Mouse (Mus musculus) intestine, embryonic 16.5 days (tissue): ENCODE measurements around the gene Krtap3-1. TPM values are rescaled to one million over a fixed set of nuclear protein-coding genes. Genes with fewer than 3 reads are reported as not detected.

Source experiments
- ATAC-seq: fragments of 200-750 bp; cut with Nextera tagmentation; 2 replicates; pipeline ENCODE4 v1.8.0; 2017; ENCODE audit warnings: moderate TSS enrichment, moderate library complexity
- H3K27ac ChIP-seq: fragments of 300-500 bp; sonication (generic); 2 replicates; pipeline ENCODE4 v1.5.1; 2014; ENCODE audit warnings: mild to moderate bottlenecking, low read length
- H3K27me3 ChIP-seq: fragments of 300-500 bp; sonication (generic); replicated peaks from 2 replicates; pipeline ENCODE4 v1.6.1; 2014; ENCODE audit warnings: low read length, control low read depth, mixed read lengths; ENCODE audit not compliant: control insufficient read depth, insufficient read depth
- H3K36me3 ChIP-seq: fragments of 300-500 bp; sonication (generic); 2 replicates; pipeline ENCODE4 v1.6.1; 2014; ENCODE audit warnings: low read length, control low read depth; ENCODE audit not compliant: control insufficient read depth, insufficient read depth
- H3K4me1 ChIP-seq: fragments of 300-500 bp; sonication (generic); 2 replicates; pipeline ENCODE4 v1.6.1; 2014; ENCODE audit warnings: low read length, control low read depth, mixed read lengths; ENCODE audit not compliant: control insufficient read depth, insufficient read depth
- H3K4me2 ChIP-seq: fragments of 300-500 bp; sonication (generic); 2 replicates; pipeline ENCODE4 v1.6.1; 2014; ENCODE audit warnings: low read depth, low read length, control low read depth
- H3K4me3 ChIP-seq: fragments of 300-500 bp; sonication (generic); 2 replicates; pipeline ENCODE4 v1.5.1; 2014; ENCODE audit warnings: mild to moderate bottlenecking, low read length
- H3K9ac ChIP-seq: fragments of 300-500 bp; sonication (generic); 2 replicates; pipeline ENCODE4 v1.6.1; 2014; ENCODE audit warnings: low read depth, low read length
- H3K9me3 ChIP-seq: fragments of 300-500 bp; sonication (generic); 2 replicates; pipeline ENCODE4 v1.6.1; 2016; ENCODE audit warnings: low read length, control low read depth; ENCODE audit not compliant: control insufficient read depth
- WGBS: fragments of 180-500 bp; shearing (Covaris S2); extraction: QIAGEN DNeasy Blood & Tissue Kit; methylation state at CpG from one replicate; pipeline ENCODE4 v1.1.7; 2014; 5-methylcytosine and 5-hydroxymethylcytosine counted together
- polyA plus RNA-seq: library from polyadenylated mRNA; unstranded; fragments of >200 nt; fragmentation: Nextera tagmentation; extraction: Ambion mirVana; gene quantifications from 2 replicates; pipeline ENCODE4 v1.2.1, GENCODE M21; 2015

Gene Krtap3-1
- polyA plus RNA-seq, 1 experiment from 2014 or later, result not detected

DNA sequence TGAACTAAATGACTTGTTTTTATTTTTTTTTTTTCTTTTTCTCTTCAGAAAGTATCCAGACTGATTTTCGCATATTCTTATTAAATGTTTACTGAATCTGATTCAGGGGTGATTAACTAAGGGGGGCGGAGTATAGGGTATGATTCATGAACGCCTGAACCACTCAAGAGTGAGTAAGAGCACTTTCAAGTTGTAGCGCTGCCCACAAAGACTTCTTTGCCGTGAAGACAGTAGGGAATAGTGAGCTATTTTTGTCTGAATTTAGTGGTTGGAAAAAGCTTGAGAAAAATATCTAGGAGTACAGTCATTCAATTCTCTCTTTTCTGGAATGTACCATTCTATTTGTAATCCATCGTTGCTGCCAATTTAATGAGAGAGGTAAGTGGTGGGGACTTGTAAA lies 15.1 kb upstream of the Krtap3-1 start:
- Histone ChIP-seq H3K4me1 (no peaks in the 10 kb centered on the region), H3K4me2 (no peak overlapping the region), H3K27me3 (no peaks in the 10 kb centered on the region), H3K9ac (no peak overlapping the region), H3K36me3 (no peaks in the 10 kb centered on the region), H3K9me3 (no peaks in the 10 kb centered on the region), H3K4me3 (no peak overlapping the region), H3K27ac (no peak overlapping the region)
- 83% methylated on average over 6 of the region's 6 CpGs for WGBS
- no peak for ATAC-seq

DNA sequence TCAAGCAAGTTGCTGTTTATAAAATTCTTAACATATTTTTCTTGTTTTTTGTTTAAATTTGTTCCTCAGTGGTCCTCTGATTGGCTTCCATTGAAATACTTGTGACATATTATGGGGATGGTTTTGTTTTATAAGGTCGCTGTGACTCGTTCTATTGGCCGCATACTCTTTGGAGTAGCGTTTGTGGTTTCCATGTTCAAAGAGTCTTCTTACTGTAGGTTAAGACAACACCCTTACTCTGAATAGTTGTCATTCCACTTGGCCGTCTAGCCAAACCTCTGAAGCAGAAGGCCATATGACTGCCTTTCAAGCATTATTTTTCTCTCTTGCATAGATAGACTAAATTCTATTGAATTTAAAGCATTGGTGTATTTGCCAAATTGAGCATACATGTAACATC lies 14.6 kb upstream of the Krtap3-1 start:
- no peaks in the 10 kb centered on the region for H3K9me3 ChIP-seq
- no peaks in the 10 kb centered on the region for H3K27me3 ChIP-seq
- no peak overlapping the region for H3K27ac ChIP-seq
- H3K9ac ChIP-seq, result no peak overlapping the region
- no peak overlapping the region for H3K4me2 ChIP-seq
- 92% methylated on average over 5 of the region's 5 CpGs for WGBS
- H3K4me3 ChIP-seq, result no peak overlapping the region
- no peaks in the 10 kb centered on the region for H3K4me1 ChIP-seq
- H3K36me3 ChIP-seq, result no peaks in the 10 kb centered on the region
- ATAC-seq, result no peak

DNA sequence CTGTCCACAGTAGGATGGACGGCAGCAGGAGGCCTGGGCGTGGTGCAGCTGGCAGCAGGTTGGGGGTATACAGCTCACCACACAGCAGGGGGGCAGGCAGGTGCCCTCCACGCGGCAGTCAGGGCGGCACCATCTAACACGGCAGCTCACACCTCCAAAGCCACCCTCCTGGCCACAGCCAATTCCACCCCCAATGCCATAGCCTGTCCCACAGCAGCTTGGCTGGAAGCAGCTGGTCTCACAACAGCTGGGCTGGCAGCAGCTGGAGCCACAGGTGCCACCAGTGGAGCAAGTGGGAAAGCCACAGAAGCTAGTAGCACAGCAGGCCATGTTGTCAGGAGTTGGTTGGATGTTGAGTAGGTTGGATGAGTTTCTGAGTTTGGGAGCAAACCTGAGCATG lies 14.2 kb upstream of the Krtap3-1 start, which contains the start of gene Krtap1-5:
Krtap1-5 (minus strand) TSS at position 381 of the 400 bp plus-strand sequence.
- no peak for ATAC-seq
- no peaks in the 10 kb centered on the region for H3K9me3 ChIP-seq
- WGBS, result 87% methylated on average over 6 of the region's 6 CpGs
- no peak within 1 kb of the TSS for H3K27ac ChIP-seq
- no peaks in the 10 kb centered on the region for H3K27me3 ChIP-seq
- no peak within 1 kb of the TSS for H3K9ac ChIP-seq
- H3K4me2 ChIP-seq, result no peak within 1 kb of the TSS
- H3K36me3 ChIP-seq, result no peaks in the 10 kb centered on the region
- H3K4me3 ChIP-seq, result no peak within 1 kb of the TSS
- H3K4me1 ChIP-seq, result no peaks in the 10 kb centered on the region

DNA sequence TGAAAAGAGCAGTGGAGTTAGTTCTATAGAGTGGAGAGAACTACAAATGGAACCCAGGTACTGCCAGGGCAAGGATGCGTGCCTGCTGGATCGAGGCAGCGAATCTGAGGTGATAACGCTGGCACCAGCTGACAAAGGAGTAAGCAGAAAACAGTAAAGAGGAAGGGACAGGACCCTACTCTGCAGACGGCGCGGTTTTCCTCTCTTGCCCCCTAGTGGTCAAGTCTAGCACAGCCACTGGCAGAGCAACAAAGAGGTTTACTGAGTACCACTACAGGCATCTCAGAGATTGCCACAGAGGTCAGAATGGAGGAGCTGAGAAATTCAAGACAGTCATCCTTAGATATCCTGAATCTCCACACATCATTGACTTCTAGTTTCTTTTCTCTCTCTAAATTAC lies 7.7 kb upstream of the Krtap3-1 start:
- 0 out of 2 replicates have a peak, but pooled peaks have one; percentile 58 for ATAC-seq
- H3K36me3 ChIP-seq, result no peaks in the 10 kb centered on the region
- no peak overlapping the region for H3K27ac ChIP-seq
- no peaks in the 10 kb centered on the region for H3K9me3 ChIP-seq
- H3K9ac ChIP-seq, result peak overlapping the region; percentile 41; the same call in 1 of the 2 replicates
- WGBS, result 3% methylated on average over 7 of the region's 7 CpGs
- no peaks in the 10 kb centered on the region for H3K4me1 ChIP-seq
- peak overlapping the region; percentile 34 for H3K4me2 ChIP-seq
- no peaks in the 10 kb centered on the region for H3K27me3 ChIP-seq
- H3K4me3 ChIP-seq, result no peak overlapping the region

DNA sequence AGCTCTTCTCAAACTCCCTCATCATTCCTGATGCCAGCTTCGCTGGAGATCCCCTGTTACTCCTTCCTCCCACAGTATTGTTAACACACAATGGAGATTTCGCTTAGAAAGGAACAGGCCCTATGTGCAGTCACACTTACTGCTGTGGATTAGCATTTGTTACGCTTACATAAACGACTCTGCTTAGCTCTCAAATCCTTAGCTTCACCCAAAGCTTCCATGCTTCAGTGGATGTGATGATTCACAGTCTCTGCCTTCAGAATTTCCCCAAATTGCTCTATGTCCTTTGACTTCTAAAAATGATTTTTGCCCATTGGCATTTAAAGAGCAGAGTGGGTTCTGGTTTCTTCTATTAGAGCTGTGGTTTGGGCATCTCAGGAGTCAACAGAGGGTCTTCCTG lies 6.7 kb upstream of the Krtap3-1 start:
- Histone ChIP-seq H3K4me2 (no peak overlapping the region), H3K9me3 (no peaks in the 10 kb centered on the region), H3K36me3 (no peaks in the 10 kb centered on the region), H3K9ac (no peak overlapping the region), H3K4me3 (no peak overlapping the region), H3K27ac (no peak overlapping the region), H3K4me1 (no peaks in the 10 kb centered on the region), H3K27me3 (no peaks in the 10 kb centered on the region)
- no peak for ATAC-seq
- WGBS, result 65% methylated on average over 4 of the region's 4 CpGs

DNA sequence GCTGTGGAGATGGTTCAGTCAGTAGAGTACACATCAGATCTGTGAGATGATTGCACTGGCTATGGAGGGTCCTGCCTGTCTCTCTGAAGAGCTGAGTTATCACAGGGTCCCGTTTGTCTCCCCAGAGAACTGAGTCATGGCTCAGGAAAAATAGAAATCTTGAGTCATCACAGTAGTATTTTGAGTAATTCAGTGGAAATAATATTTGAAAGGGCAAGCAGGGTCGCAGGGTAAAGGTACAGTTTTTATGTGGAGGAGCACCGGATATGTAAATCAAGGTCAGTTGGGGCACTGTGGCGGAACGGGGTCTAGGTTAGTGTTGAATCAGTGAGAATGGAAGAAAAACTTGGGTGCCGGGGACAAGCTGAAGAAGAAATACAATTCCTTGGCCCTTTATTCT lies 3.9 kb downstream of the Krtap3-1 start:
- 84% methylated on average over 6 of the region's 6 CpGs for WGBS

DNA sequence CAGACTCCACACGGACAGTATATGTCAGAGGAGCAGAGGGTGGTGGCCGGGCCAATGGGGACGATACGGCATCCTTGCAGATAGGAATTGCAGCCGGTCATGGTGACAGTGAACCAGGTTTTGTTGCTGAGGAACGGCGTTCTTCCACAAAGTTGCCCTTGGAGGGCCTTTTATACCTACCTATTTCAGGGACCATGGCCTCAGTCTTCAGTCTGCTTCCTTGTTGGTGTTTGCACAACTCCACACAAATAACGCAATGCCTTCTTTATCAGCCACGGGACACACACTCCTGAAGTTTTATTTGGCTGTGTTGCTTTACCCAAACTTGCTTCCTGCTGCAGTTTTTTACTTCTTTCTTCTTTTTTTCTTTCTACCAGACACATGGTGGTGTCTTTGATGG lies 7.1 kb downstream of the Krtap3-1 start, which contains the start of gene Gm11939:
Gm11939 (minus strand) TSS at position 101 of the 400 bp plus-strand sequence.
- no peaks in the 10 kb centered on the region for H3K27me3 ChIP-seq
- no peak within 1 kb of the TSS for H3K4me2 ChIP-seq
- no peak within 1 kb of the TSS for H3K9ac ChIP-seq
- H3K4me1 ChIP-seq, result no peaks in the 10 kb centered on the region
- no peak within 1 kb of the TSS for H3K4me3 ChIP-seq
- WGBS, result 84% methylated on average over 9 of the region's 9 CpGs
- H3K9me3 ChIP-seq, result no peaks in the 10 kb centered on the region
- no peak for ATAC-seq
- no peak within 1 kb of the TSS for H3K27ac ChIP-seq
- no peaks in the 10 kb centered on the region for H3K36me3 ChIP-seq

More for the DNA sequence above, 3.9 kb downstream of the Krtap3-1 start:
- H3K4me3 ChIP-seq, result no peak overlapping the region
- no peak for ATAC-seq
- no peaks in the 10 kb centered on the region for H3K4me1 ChIP-seq
- no peaks in the 10 kb centered on the region for H3K36me3 ChIP-seq
- no peak overlapping the region for H3K27ac ChIP-seq
- H3K9ac ChIP-seq, result no peak overlapping the region
- H3K9me3 ChIP-seq, result no peaks in the 10 kb centered on the region
- no peaks in the 10 kb centered on the region for H3K27me3 ChIP-seq
- H3K4me2 ChIP-seq, result no peak overlapping the region

DNA sequence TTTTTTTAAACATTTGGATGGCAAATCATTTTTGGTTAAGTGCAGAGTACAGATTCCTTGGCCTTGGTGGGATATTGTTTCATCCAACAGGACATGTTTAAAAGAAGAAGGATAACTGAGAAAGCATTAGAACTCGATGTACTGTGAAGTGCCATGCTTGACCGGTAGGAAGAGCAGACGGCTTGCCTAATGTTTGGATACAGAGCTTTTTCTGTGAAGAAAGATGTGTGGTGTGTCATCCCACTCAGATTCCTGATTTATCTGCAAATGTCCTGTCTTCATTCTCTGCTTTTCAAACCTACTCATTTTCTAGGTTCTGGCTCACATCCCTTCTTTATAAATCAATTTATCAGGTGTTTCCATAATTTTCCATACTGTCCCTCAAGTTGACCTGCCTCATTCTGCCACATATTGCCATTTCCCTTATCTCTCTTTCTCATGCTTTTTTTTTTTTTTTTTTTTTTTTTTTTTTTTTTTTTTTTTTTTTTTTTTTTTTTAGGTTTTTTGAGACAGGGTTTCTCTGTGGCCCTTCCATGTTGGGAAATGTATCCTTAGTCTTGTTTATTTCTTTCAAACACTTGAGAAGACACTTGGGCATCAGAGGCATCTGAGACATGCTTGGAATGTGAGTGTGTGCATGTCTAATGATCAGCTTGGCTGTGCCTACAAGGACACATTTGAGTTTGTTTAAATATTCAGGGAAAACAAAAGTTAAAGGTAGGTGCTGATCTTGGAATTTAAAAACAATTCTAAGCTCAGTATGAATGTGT lies 8.3 kb downstream of the Krtap3-1 start:
- Histone ChIP-seq H3K36me3 (no peaks in the 10 kb centered on the region), H3K4me3 (no peak overlapping the region), H3K27me3 (no peaks in the 10 kb centered on the region), H3K4me2 (no peak overlapping the region), H3K9ac (no peak overlapping the region), H3K4me1 (no peaks in the 10 kb centered on the region), H3K27ac (no peak overlapping the region), H3K9me3 (no peaks in the 10 kb centered on the region)
- WGBS, result 58% methylated on average over 3 of the region's 3 CpGs
- no peak for ATAC-seq

DNA sequence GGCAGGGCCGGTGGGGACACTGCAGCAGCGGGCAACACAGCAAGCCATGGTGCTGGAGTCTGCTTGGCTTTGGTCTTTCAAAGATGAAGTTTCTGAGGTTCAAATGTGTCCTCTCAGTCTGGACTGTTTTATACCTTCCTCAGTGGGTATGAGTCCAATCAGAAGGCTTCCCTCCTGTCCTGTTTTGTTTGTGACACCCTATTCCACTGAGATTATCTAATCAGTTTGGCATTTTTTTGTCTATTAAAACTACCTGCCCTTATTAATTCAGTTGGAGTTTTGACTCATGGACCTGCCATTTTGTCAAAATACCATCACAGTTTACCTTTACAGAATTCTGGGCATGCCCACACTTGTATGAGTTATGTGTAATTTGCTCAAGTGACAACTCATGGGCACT lies 9.7 kb downstream of the Krtap3-1 start, which contains the start of gene Krtap3-2:
Krtap3-2 (minus strand) TSS at position 101 of the 400 bp plus-strand sequence.
- H3K27me3 ChIP-seq, result no peaks in the 10 kb centered on the region
- H3K36me3 ChIP-seq, result no peaks in the 10 kb centered on the region
- no peak within 1 kb of the TSS for H3K4me3 ChIP-seq
- no peaks in the 10 kb centered on the region for H3K4me1 ChIP-seq
- no peak within 1 kb of the TSS for H3K27ac ChIP-seq
- WGBS, result 84% methylated on average over 2 of the region's 2 CpGs
- no peak within 1 kb of the TSS for H3K4me2 ChIP-seq
- no peak within 1 kb of the TSS for H3K9ac ChIP-seq
- ATAC-seq, result no peak
- no peaks in the 10 kb centered on the region for H3K9me3 ChIP-seq
